Mouse (Mus musculus): Measurements from ENCODE around the gene Pth2. TPM values are rescaled to one million over a fixed set of nuclear protein-coding genes. Genes with fewer than 3 reads are reported as not detected.
A peak's percentile ranks its signal among the peaks of the same experiment; 100 is the strongest.

Pth2 gene
- total RNA-seq, 2 experiments from 2014 or later: not detected

GRCm38 (mm10) chr7:45193406-45193805 lies 12.6 kb downstream of the Pth2 start:
- intact Hi-C loops (cut with DNase I): no loop called here

GRCm38 (mm10) chr7:45193871-45194785 lies 13.3 kb downstream of the Pth2 start:
- intact Hi-C loops (cut with DNase I): no loop called here
- DNase-seq: no peak

More at GRCm38 (mm10) chr7:45193406-45193805, 12.6 kb downstream of the Pth2 start:
- no peak for DNase-seq

GRCm38 (mm10) chr7:45195341-45196175 lies 14.8 kb downstream of the Pth2 start:
- DNase-seq: no peak
- intact Hi-C loops (cut with DNase I): no loop called here

- intact Hi-C loops (cut with DNase I): no loop called here
- DNase-seq: no peak
Measured at GRCm38 (mm10) chr7:45196176-45196535, 15.4 kb downstream of the Pth2 start.

- intact Hi-C loops (cut with DNase I): no loop called here
- no peak for DNase-seq
Measured at GRCm38 (mm10) chr7:45196994-45197393, 16.2 kb downstream of the Pth2 start.

GRCm38 (mm10) chr7:45198435-45198834 lies 17.6 kb downstream of the Pth2 start:
- peak; percentile 69 to 73 for DNase-seq
- intact Hi-C loops (cut with DNase I): loop anchor here (1.0 kb wide), 2 partner anchors 36 to 118 kb away; no protein-coding TSS in a partner anchor

- DNase-seq: no peak
- intact Hi-C loops (cut with DNase I): loop anchor here (1.0 kb wide), 2 partner anchors 37 to 119 kb away; no protein-coding TSS in a partner anchor
Measured at GRCm38 (mm10) chr7:45198961-45199360, 18.2 kb downstream of the Pth2 start.

GRCm38 (mm10) chr7:45202654-45203053 lies 21.9 kb downstream of the Pth2 start:
- no peak for DNase-seq
- intact Hi-C loops (cut with DNase I): loop anchor here (5.0 kb wide), 1 partner anchor 85 kb away; no protein-coding TSS in a partner anchor

- DNase-seq: peak; percentile 76 to 80
- intact Hi-C loops (cut with DNase I): loop anchor here (5.0 kb wide), 1 partner anchor 83 kb away; no protein-coding TSS in a partner anchor
Measured at GRCm38 (mm10) chr7:45204380-45205143, 23.8 kb downstream of the Pth2 start, which contains the start of gene Ccdc155. Ccdc155 (minus strand) TSS chr7:45204892.

- no peak for DNase-seq
- intact Hi-C loops (cut with DNase I): no loop called here
Measured at GRCm38 (mm10) chr7:45208260-45208659, 27.5 kb downstream of the Pth2 start.

GRCm38 (mm10) chr7:45211070-45211469 lies 30.3 kb downstream of the Pth2 start:
- intact Hi-C loops (cut with DNase I): no loop called here
- no peak for DNase-seq

- intact Hi-C loops (cut with DNase I): no loop called here
- DNase-seq: no peak
Measured at GRCm38 (mm10) chr7:45211851-45212251, 31.1 kb downstream of the Pth2 start, which contains the start of gene Dkkl1. Dkkl1 (minus strand) TSS chr7:45212147.

GRCm38 (mm10) chr7:45212356-45212755 lies 31.6 kb downstream of the Pth2 start:
- intact Hi-C loops (cut with DNase I): no loop called here
- no peak for DNase-seq

GRCm38 (mm10) chr7:45213708-45214107 lies 32.9 kb downstream of the Pth2 start:
- no peak for DNase-seq
- intact Hi-C loops (cut with DNase I): no loop called here

- DNase-seq: peak; percentile 51 to 62
- intact Hi-C loops (cut with DNase I): no loop called here
Measured at GRCm38 (mm10) chr7:45215673-45216441, 35.1 kb downstream of the Pth2 start, which contains the start of gene Tead2. Tead2 (plus strand) TSS chr7:45215753.

GRCm38 (mm10) chr7:45216442-45217183 lies 35.8 kb downstream of the Pth2 start:
- peak; percentile 69 to 74 for DNase-seq
- intact Hi-C loops (cut with DNase I): no loop called here

GRCm38 (mm10) chr7:45221680-45222079 lies 40.9 kb downstream of the Pth2 start:
- no peak for DNase-seq
- intact Hi-C loops (cut with DNase I): no loop called here

GRCm38 (mm10) chr7:45224826-45225225 lies 44.0 kb downstream of the Pth2 start:
- intact Hi-C loops (cut with DNase I): no loop called here
- DNase-seq: no peak

- no peak for DNase-seq
- intact Hi-C loops (cut with DNase I): no loop called here
Measured at GRCm38 (mm10) chr7:45226421-45226820, 45.6 kb downstream of the Pth2 start.

Data from heart, postnatal 36 days (tissue).